In the genomic region with DNA sequence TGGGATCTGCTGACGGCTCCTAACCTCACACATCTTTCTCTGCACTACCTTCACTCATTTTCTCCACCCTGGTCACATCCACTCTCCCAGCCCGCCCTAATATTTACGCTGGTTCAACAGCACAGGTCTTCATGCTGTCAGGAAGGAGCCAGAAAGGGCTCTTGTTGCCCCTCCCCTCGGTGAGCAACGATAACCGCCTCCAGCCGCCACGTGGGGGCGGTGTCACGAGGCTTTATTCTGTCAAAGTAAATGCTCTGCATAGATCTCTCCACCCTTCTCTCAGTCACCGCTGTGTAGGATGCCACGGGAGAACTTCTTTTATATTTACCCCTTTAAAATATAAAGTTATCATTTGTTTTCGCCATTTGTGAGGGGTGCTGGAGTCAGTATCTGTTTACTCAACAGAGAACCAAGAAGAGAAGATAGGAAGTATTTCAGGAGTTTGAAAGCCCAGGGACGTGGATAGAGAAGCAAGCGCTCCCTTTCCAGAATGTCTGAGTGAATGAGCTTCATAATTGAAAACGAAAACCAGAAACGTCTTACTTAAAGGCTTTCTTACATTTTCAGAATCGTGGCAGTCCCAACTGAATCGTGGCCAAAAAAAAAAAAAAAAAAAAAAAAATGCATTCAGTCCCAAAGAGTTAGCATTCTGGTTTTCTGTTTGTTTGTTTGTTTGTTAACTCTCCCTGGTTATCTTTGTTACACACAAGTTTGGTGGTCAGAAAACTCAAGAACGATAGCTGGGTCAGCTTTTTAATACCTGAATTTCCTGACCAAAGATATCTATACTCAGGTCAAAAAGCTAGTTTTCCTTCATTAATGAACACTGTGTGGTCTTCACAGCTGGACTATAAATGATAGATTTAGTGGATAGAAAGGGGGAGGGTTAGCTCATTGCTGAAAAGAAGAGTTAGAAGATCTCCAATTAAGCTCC, we compare ENCODE assay signal across 8 mouse cellular contexts. TPM values are rescaled to one million over a fixed set of nuclear protein-coding genes. Genes with fewer than 3 reads are reported as not detected.
DNase-seq lines count a peak whose midpoint lies in the region; ATAC-seq lines count a peak whose summit lies in the region.
"Had no signal": no experiment of that assay in that cellular context is flagged by ENCODE, and none has a peak within 500 bp of the region (broad histone marks: within the 10 kb centered on the region; RNA-seq: fewer than 3 reads in every experiment).

No protein-coding gene starts in this region.

- no peaks in the 10 kb centered on the region for H3K36me3 ChIP-seq in neural tube, embryonic 15.5 days
- H3K36me3 ChIP-seq in forebrain, embryonic 16.5 days (ENCODE audit: control insufficient read depth, insufficient read depth) = no peaks in the 10 kb centered on the region

- no peak overlapping the region for H3K9ac ChIP-seq in neural tube, embryonic 15.5 days (replicated peaks)
- no peak overlapping the region for H3K9ac ChIP-seq in forebrain, embryonic 16.5 days (replicated peaks; ENCODE audit: low read depth, low read length)

- no peaks in the 10 kb centered on the region for H3K9me3 ChIP-seq in neural tube, embryonic 15.5 days (replicated peaks)
- no peaks in the 10 kb centered on the region for H3K9me3 ChIP-seq in forebrain, embryonic 16.5 days (ENCODE audit: control insufficient read depth, low read length)

- H3K4me1 ChIP-seq in neural tube, embryonic 15.5 days = no peaks in the 10 kb centered on the region
- no peaks in the 10 kb centered on the region for H3K4me1 ChIP-seq in forebrain, embryonic 16.5 days (replicated peaks; ENCODE audit: control insufficient read depth, insufficient read depth, low read length)

- no peak overlapping the region for H3K4me3 ChIP-seq in neural tube, embryonic 15.5 days (replicated peaks)
- no peak overlapping the region for H3K4me3 ChIP-seq in forebrain, embryonic 16.5 days (replicated peaks; ENCODE audit: low read length)
- H3K4me3 ChIP-seq: left cerebral cortex, adult 2 months had no signal

- 66% methylated on average over 20 of the region's 20 CpGs for WGBS in neural tube, embryonic 15.5 days
- WGBS in forebrain, embryonic 16.5 days = 68% methylated on average over 20 of the region's 20 CpGs

- H3K4me2 ChIP-seq in neural tube, embryonic 15.5 days = no peak overlapping the region
- no peak overlapping the region for H3K4me2 ChIP-seq in forebrain, embryonic 16.5 days (ENCODE audit: low read length)

- H3K27ac ChIP-seq in neural tube, embryonic 15.5 days (replicated peaks) = no peak overlapping the region
- H3K27ac ChIP-seq in forebrain, embryonic 16.5 days (ENCODE audit: low read length) = no peak overlapping the region
- H3K27ac ChIP-seq: left cerebral cortex, adult 2 months had no signal

- no peaks in the 10 kb centered on the region for H3K27me3 ChIP-seq in neural tube, embryonic 15.5 days (replicated peaks)
- H3K27me3 ChIP-seq in forebrain, embryonic 16.5 days (replicated peaks; ENCODE audit: control insufficient read depth, insufficient read depth, low read length) = no peaks in the 10 kb centered on the region

- ATAC-seq in neural tube, embryonic 15.5 days (ENCODE audit: low FRiP score) = no peak
- ATAC-seq in erythroid progenitor cell, adult 5-6 weeks (replicated peaks; ENCODE audit: low FRiP score, poor library complexity, severe bottlenecking) = peak; percentile 100
- no peak for ATAC-seq in forebrain, embryonic 16.5 days

- peak; percentile 15 for DNase-seq in neural tube, embryonic 10.5 days (ENCODE audit: extremely low spot score, low spot score)
- DNase-seq in adrenal gland, postnatal 36 days = peak; percentile 12 to 26
- peak; percentile 50 for DNase-seq in lung, postnatal 10 days
- DNase-seq in testis, postnatal 14 days (ENCODE audit: low spot score) = peak; percentile 46

RNA-seq across cellular contexts. Expression of gene Crisp2, which starts 12.6 kb away (rescaled TPM):
- polyA plus RNA-seq in neural tube, embryonic 15.5 days (2015; fragmentation: Nextera tagmentation; extraction: Ambion mirVana) = not detected in 2 replicates
- under 1 TPM in 1 of 2 experiments, not detected in 1; 0.26 TPM for total RNA-seq in adrenal gland, postnatal 36 days (2021)
- 1.3 TPM in 1 of 2 replicates, not detected in the other for total RNA-seq in erythroid progenitor cell, adult 5-6 weeks (2015; ENCODE audit: low replicate concordance)
- total RNA-seq in erythroid progenitor cell, adult 5-6 weeks (2017; ENCODE audit: low replicate concordance) = not detected in 2 replicates
- not detected in 2 replicates for polyA plus RNA-seq in forebrain, embryonic 16.5 days (2015; fragmentation: Nextera tagmentation; extraction: Ambion mirVana)
- total RNA-seq: left cerebral cortex, adult 2 months had no signal

RNA-seq across cellular contexts. Expression of gene Rhag, which starts 16.7 kb away (rescaled TPM):
- 0.18 and 0.42 TPM in 2 replicates for polyA plus RNA-seq in neural tube, embryonic 15.5 days (2015; fragmentation: Nextera tagmentation; extraction: Ambion mirVana)
- not detected for total RNA-seq in adrenal gland, postnatal 36 days (2021)
- 908 and 1,028 TPM in 2 replicates for total RNA-seq in erythroid progenitor cell, adult 5-6 weeks (2015; ENCODE audit: low replicate concordance)
- 496 and 547 TPM in 2 replicates for total RNA-seq in erythroid progenitor cell, adult 5-6 weeks (2017; ENCODE audit: low replicate concordance)
- 0.09 TPM in 1 of 2 replicates, not detected in the other for polyA plus RNA-seq in forebrain, embryonic 16.5 days (2015; fragmentation: Nextera tagmentation; extraction: Ambion mirVana)
- total RNA-seq: left cerebral cortex, adult 2 months had no signal

Comparison
In these comparisons a context has a peak if more than half of its experiments do, and no peak if none do; other contexts are left out.
1. RNA of gene Rhag, which starts 16.7 kb away (total RNA-seq): 496 to 1,028 TPM in erythroid progenitor cell, adult 5-6 weeks; not detected in adrenal gland, postnatal 36 days; every median in the first group is over 100 times any median in the second.
2. Peak in every context shown above with its lines, with median percentiles within 50 percentile points of each other: DNase-seq.